Mouse (Mus musculus): ENCODE results near the gene Nxn. TPM values are rescaled to one million over a fixed set of nuclear protein-coding genes. Genes with fewer than 3 reads are reported as not detected.

The Nxn gene
- polyA plus RNA-seq, 2 experiments = 1.9 to 2.1 TPM

GRCm38 (mm10) chr11:76268001-76268459, 130.9 kb downstream of the Nxn start:
- 47% methylated on average over 5 of the region's 5 CpGs for WGBS (ENCODE audit: insufficient replicate concordance)
- no peaks in the 10 kb centered on the region for H3K27me3 ChIP-seq (ENCODE audit: control insufficient read depth, insufficient read depth, low read length)
- H3K9ac ChIP-seq (replicated peaks) = no peak overlapping the region
- H3K36me3 ChIP-seq (replicated peaks; ENCODE audit: control insufficient read depth, insufficient read depth, low read depth) = no peaks in the 10 kb centered on the region
- H3K9me3 ChIP-seq (ENCODE audit: control insufficient read depth, low read length) = no peaks in the 10 kb centered on the region
- no peak overlapping the region for H3K4me2 ChIP-seq (ENCODE audit: low read depth)
- no peak overlapping the region for H3K4me3 ChIP-seq (ENCODE audit: insufficient read depth in 1 of 2, low read depth in 2 of 2, low read length in 2 of 2)
- no peaks in the 10 kb centered on the region for H3K4me1 ChIP-seq (replicated peaks; ENCODE audit: control insufficient read depth in 2 of 2, insufficient read depth in 2 of 2, low read length in 1 of 2)
- ATAC-seq (ENCODE audit: insufficient read depth) = no peak
- no peak overlapping the region for H3K27ac ChIP-seq
- DNase-seq (ENCODE audit: low read depth in 3 of 3, low spot score in 3 of 3) = no peak
- no peak for TF ChIP-seq CTCF (IDR thresholded peaks at IDR 0.05; ENCODE audit: low read depth)

GRCm38 (mm10) chr11:76267550-76267949, 131.4 kb downstream of the Nxn start:
- Histone ChIP-seq H3K9ac (replicated peaks) (no peak overlapping the region), H3K27ac (no peak overlapping the region), H3K9me3 (ENCODE audit: control insufficient read depth, low read length) (no peaks in the 10 kb centered on the region), H3K36me3 (replicated peaks; ENCODE audit: control insufficient read depth, insufficient read depth, low read depth) (no peaks in the 10 kb centered on the region), H3K4me2 (ENCODE audit: low read depth) (no peak overlapping the region), H3K4me1 (replicated peaks; ENCODE audit: control insufficient read depth in 2 of 2, insufficient read depth in 2 of 2, low read length in 1 of 2) (no peaks in the 10 kb centered on the region), H3K27me3 (ENCODE audit: control insufficient read depth, insufficient read depth, low read length) (no peaks in the 10 kb centered on the region), H3K4me3 (ENCODE audit: insufficient read depth in 1 of 2, low read depth in 2 of 2, low read length in 2 of 2) (no peak overlapping the region)
- TF ChIP-seq EP300 (IDR thresholded peaks at IDR 0.05; ENCODE audit: low read depth) (no peak), CTCF (IDR thresholded peaks at IDR 0.05; ENCODE audit: low read depth) (no peak)
- WGBS (ENCODE audit: insufficient replicate concordance) = 63% methylated on average over 7 of the region's 7 CpGs
- no peak for DNase-seq (ENCODE audit: low read depth in 3 of 3, low spot score in 3 of 3)
- ATAC-seq (ENCODE audit: insufficient read depth) = no peak

GRCm38 (mm10) chr11:76262611-76263351, 136.2 kb downstream of the Nxn start:
- H3K4me1 ChIP-seq (replicated peaks; ENCODE audit: control insufficient read depth in 2 of 2, insufficient read depth in 2 of 2, low read length in 1 of 2) = no peaks in the 10 kb centered on the region
- H3K27me3 ChIP-seq (ENCODE audit: control insufficient read depth, insufficient read depth, low read length) = no peaks in the 10 kb centered on the region
- no peak overlapping the region for H3K27ac ChIP-seq
- ATAC-seq (ENCODE audit: insufficient read depth) (no peak), DNase-seq (ENCODE audit: low read depth in 3 of 3, low spot score in 3 of 3) (no peak)
- no peaks in the 10 kb centered on the region for H3K36me3 ChIP-seq (replicated peaks; ENCODE audit: control insufficient read depth, insufficient read depth, low read depth)
- no peaks in the 10 kb centered on the region for H3K9me3 ChIP-seq (ENCODE audit: control insufficient read depth, low read length)
- 57% methylated on average over 19 of the region's 19 CpGs for WGBS (ENCODE audit: insufficient replicate concordance)
- TF ChIP-seq CTCF (IDR thresholded peaks at IDR 0.05; ENCODE audit: low read depth) (no peak), EP300 (IDR thresholded peaks at IDR 0.05; ENCODE audit: low read depth) (no peak)
- H3K4me3 ChIP-seq (ENCODE audit: insufficient read depth in 1 of 2, low read depth in 2 of 2, low read length in 2 of 2) = no peak overlapping the region
- no peak overlapping the region for H3K4me2 ChIP-seq (ENCODE audit: low read depth)
- no peak overlapping the region for H3K9ac ChIP-seq (replicated peaks)

- no peak for DNase-seq (ENCODE audit: low read depth in 3 of 3, low spot score in 3 of 3)
Measured at GRCm38 (mm10) chr11:76261224-76261623, 137.7 kb downstream of the Nxn start.

GRCm38 (mm10) chr11:76260208-76261050, 138.5 kb downstream of the Nxn start:
- TF ChIP-seq EP300 (IDR thresholded peaks at IDR 0.05; ENCODE audit: low read depth) (no peak), CTCF (IDR thresholded peaks at IDR 0.05; ENCODE audit: low read depth) (no peak)
- no peak overlapping the region for H3K4me2 ChIP-seq (ENCODE audit: low read depth)
- H3K4me3 ChIP-seq (ENCODE audit: insufficient read depth in 1 of 2, low read depth in 2 of 2, low read length in 2 of 2) = no peak overlapping the region
- DNase-seq (ENCODE audit: low read depth in 3 of 3, low spot score in 3 of 3) (no peak), ATAC-seq (ENCODE audit: insufficient read depth) (no peak)
- WGBS (ENCODE audit: insufficient replicate concordance) = 68% methylated on average over 10 of the region's 10 CpGs
- H3K9ac ChIP-seq (replicated peaks) = no peak overlapping the region
- no peaks in the 10 kb centered on the region for H3K9me3 ChIP-seq (ENCODE audit: control insufficient read depth, low read length)
- no peak overlapping the region for H3K27ac ChIP-seq
- no peaks in the 10 kb centered on the region for H3K36me3 ChIP-seq (replicated peaks; ENCODE audit: control insufficient read depth, insufficient read depth, low read depth)
- no peaks in the 10 kb centered on the region for H3K27me3 ChIP-seq (ENCODE audit: control insufficient read depth, insufficient read depth, low read length)
- H3K4me1 ChIP-seq (replicated peaks; ENCODE audit: control insufficient read depth in 2 of 2, insufficient read depth in 2 of 2, low read length in 1 of 2) = no peaks in the 10 kb centered on the region

More at GRCm38 (mm10) chr11:76261224-76261623, 137.7 kb downstream of the Nxn start:
- WGBS (ENCODE audit: insufficient replicate concordance) = 19% methylated on average over 12 of the region's 12 CpGs
- Histone ChIP-seq H3K4me2 (ENCODE audit: low read depth) (no peak overlapping the region), H3K9ac (replicated peaks) (no peak overlapping the region), H3K9me3 (ENCODE audit: control insufficient read depth, low read length) (no peaks in the 10 kb centered on the region), H3K4me1 (replicated peaks; ENCODE audit: control insufficient read depth in 2 of 2, insufficient read depth in 2 of 2, low read length in 1 of 2) (no peaks in the 10 kb centered on the region), H3K36me3 (replicated peaks; ENCODE audit: control insufficient read depth, insufficient read depth, low read depth) (no peaks in the 10 kb centered on the region), H3K27ac (no peak overlapping the region), H3K4me3 (ENCODE audit: insufficient read depth in 1 of 2, low read depth in 2 of 2, low read length in 2 of 2) (no peak overlapping the region), H3K27me3 (ENCODE audit: control insufficient read depth, insufficient read depth, low read length) (no peaks in the 10 kb centered on the region)
- TF ChIP-seq EP300 (IDR thresholded peaks at IDR 0.05; ENCODE audit: low read depth) = no peak
- no peak for ATAC-seq (ENCODE audit: insufficient read depth)

Data from liver, embryonic 14.5 days (tissue).